Mouse (Mus musculus): ENCODE measurements at regions not wholly inside any gene's neighbourhood (a gene's known extent, or its start where the extent isn't known, plus 50 kb on each side); places are given as distances from the start of the nearest gene placed in this dataset.
"Not testable (repeated sequence)": the region's sequence is repeated elsewhere in the genome, so short reads cannot be mapped to it uniquely, and the experiment has no call there.

GRCm38 (mm10) chr6:64948839-64949238, 93.5 kb upstream of the Smarcad1 start:
- H3K4me2 ChIP-seq (ENCODE audit: low read depth, low read length); DNase-seq; H3K27me3 ChIP-seq (ENCODE audit: insufficient read depth, low read length); H3K9ac ChIP-seq (replicated peaks); H3K36me3 ChIP-seq (replicated peaks; ENCODE audit: insufficient read depth, low read length); ATAC-seq; H3K4me1 ChIP-seq (ENCODE audit: insufficient read depth); H3K4me3 ChIP-seq (ENCODE audit: low read depth, low read length); H3K27ac ChIP-seq (ENCODE audit: low read depth); H3K9me3 ChIP-seq (ENCODE audit: low read length): not testable (repeated sequence)
- WGBS (ENCODE audit: insufficient replicate concordance): 76% methylated on average over 5 of the region's 5 CpGs

- Histone ChIP-seq H3K27me3 (ENCODE audit: insufficient read depth, low read length) (no peaks in the 10 kb centered on the region), H3K9me3 (ENCODE audit: low read length) (no peaks in the 10 kb centered on the region), H3K4me3 (ENCODE audit: low read depth, low read length) (no peak overlapping the region), H3K27ac (ENCODE audit: low read depth) (no peak overlapping the region), H3K36me3 (replicated peaks; ENCODE audit: insufficient read depth, low read length) (no peaks in the 10 kb centered on the region), H3K9ac (replicated peaks) (no peak overlapping the region), H3K4me2 (ENCODE audit: low read depth, low read length) (no peak overlapping the region), H3K4me1 (ENCODE audit: insufficient read depth) (no peaks in the 10 kb centered on the region)
- DNase-seq (no peak), ATAC-seq (no peak)
- TF ChIP-seq CTCF (IDR thresholded peaks at IDR 0.05; ENCODE audit: low read depth): no peak
- TF ChIP-seq EP300 (IDR thresholded peaks at IDR 0.05; ENCODE audit: low read depth): no peak
- 74% methylated on average over 16 of the region's 16 CpGs for WGBS (ENCODE audit: insufficient replicate concordance)
Measured at GRCm38 (mm10) chr6:64961608-64962486, 80.5 kb upstream of the Smarcad1 start.

GRCm38 (mm10) chr6:64962612-64963011, 79.8 kb upstream of the Smarcad1 start:
- H3K4me1 ChIP-seq (ENCODE audit: insufficient read depth): no peaks in the 10 kb centered on the region
- no peak overlapping the region for H3K4me2 ChIP-seq (ENCODE audit: low read depth, low read length)
- 81% methylated on average over 5 of the region's 5 CpGs for WGBS (ENCODE audit: insufficient replicate concordance)
- H3K9me3 ChIP-seq (ENCODE audit: low read length): no peaks in the 10 kb centered on the region
- TF ChIP-seq EP300 (IDR thresholded peaks at IDR 0.05; ENCODE audit: low read depth) (no peak), CTCF (IDR thresholded peaks at IDR 0.05; ENCODE audit: low read depth) (no peak)
- H3K27ac ChIP-seq (ENCODE audit: low read depth): no peak overlapping the region
- H3K27me3 ChIP-seq (ENCODE audit: insufficient read depth, low read length): no peaks in the 10 kb centered on the region
- no peak for ATAC-seq
- no peaks in the 10 kb centered on the region for H3K36me3 ChIP-seq (replicated peaks; ENCODE audit: insufficient read depth, low read length)
- no peak overlapping the region for H3K4me3 ChIP-seq (ENCODE audit: low read depth, low read length)
- H3K9ac ChIP-seq (replicated peaks): no peak overlapping the region
- no peak for DNase-seq

DNA sequence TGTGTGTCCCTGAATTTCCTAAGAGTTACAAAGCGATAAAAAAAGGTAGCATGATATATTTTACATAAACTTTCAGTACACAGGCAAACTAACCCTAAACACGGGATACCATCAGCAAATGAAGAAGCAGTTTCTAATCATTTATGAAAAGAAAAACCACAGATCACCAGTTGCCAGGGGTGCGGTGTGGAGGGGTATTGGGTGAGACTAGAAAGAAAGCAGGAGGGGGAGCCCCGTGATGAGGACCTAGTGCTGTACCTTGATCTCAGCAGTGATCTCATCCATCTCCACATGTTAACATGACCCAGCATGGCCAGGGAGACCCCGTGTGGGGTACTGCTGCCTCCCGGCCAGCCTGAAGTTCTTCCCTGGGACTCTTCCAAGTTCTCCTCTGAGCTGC, 77.7 kb upstream of the Smarcad1 start:
- WGBS (ENCODE audit: insufficient replicate concordance): 71% methylated on average over 6 of the region's 6 CpGs
- TF ChIP-seq CTCF (IDR thresholded peaks at IDR 0.05; ENCODE audit: low read depth): no peak
- TF ChIP-seq EP300 (IDR thresholded peaks at IDR 0.05; ENCODE audit: low read depth): no peak
- no peaks in the 10 kb centered on the region for H3K36me3 ChIP-seq (replicated peaks; ENCODE audit: insufficient read depth, low read length)
- DNase-seq: no peak
- no peak for ATAC-seq
- H3K27ac ChIP-seq (ENCODE audit: low read depth): no peak overlapping the region
- H3K4me1 ChIP-seq (ENCODE audit: insufficient read depth): no peaks in the 10 kb centered on the region
- no peak overlapping the region for H3K9ac ChIP-seq (replicated peaks)
- no peak overlapping the region for H3K4me2 ChIP-seq (ENCODE audit: low read depth, low read length)
- no peaks in the 10 kb centered on the region for H3K27me3 ChIP-seq (ENCODE audit: insufficient read depth, low read length)
- no peak overlapping the region for H3K4me3 ChIP-seq (ENCODE audit: low read depth, low read length)
- H3K9me3 ChIP-seq (ENCODE audit: low read length): no peaks in the 10 kb centered on the region

DNA sequence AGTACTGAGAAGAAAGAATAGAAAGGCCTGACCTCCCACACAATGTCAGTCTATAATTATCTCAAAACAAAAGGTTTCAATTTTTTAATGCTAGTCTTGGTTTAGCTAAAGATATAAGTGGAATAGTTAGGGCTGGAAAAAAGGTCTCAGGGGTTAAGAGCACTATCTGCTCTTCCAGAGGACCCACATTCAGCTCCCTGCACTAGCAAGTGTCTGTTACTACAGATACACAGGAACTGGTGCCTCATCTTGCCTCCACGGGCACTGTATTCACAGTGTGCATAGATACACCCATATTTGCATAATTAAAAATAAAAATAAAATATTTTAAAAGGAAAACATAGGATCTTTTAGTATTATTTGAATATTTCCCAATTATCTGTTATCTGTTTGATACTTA, 77.2 kb upstream of the Smarcad1 start:
- H3K4me3 ChIP-seq (ENCODE audit: low read depth, low read length): no peak overlapping the region
- no peak for ATAC-seq
- no peaks in the 10 kb centered on the region for H3K36me3 ChIP-seq (replicated peaks; ENCODE audit: insufficient read depth, low read length)
- H3K9ac ChIP-seq (replicated peaks): no peak overlapping the region
- 54% methylated on average over 1 of the region's 1 CpGs for WGBS (ENCODE audit: insufficient replicate concordance)
- H3K27me3 ChIP-seq (ENCODE audit: insufficient read depth, low read length): no peaks in the 10 kb centered on the region
- TF ChIP-seq CTCF (IDR thresholded peaks at IDR 0.05; ENCODE audit: low read depth) (no peak), EP300 (IDR thresholded peaks at IDR 0.05; ENCODE audit: low read depth) (no peak)
- H3K9me3 ChIP-seq (ENCODE audit: low read length): no peaks in the 10 kb centered on the region
- H3K27ac ChIP-seq (ENCODE audit: low read depth): no peak overlapping the region
- no peak for DNase-seq
- no peaks in the 10 kb centered on the region for H3K4me1 ChIP-seq (ENCODE audit: insufficient read depth)
- no peak overlapping the region for H3K4me2 ChIP-seq (ENCODE audit: low read depth, low read length)

DNA sequence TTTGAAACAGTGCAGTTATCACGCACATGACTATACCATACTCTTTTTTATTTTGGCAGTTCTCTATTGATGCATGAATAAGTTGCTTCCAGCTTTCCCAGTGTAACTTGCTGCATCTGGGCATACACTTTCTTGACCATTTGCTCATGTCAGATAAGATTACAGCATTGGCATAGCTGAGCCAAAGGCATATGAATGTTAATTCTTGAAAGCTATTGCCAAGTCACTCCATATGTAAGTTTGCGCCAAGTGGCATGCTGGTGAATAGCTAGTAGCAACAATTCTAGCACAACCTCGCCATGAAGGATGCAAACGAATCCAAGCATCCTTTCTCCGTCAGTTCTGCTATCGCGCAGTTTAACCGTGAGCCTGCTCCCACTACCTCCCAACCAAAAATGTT, 72.2 kb upstream of the Smarcad1 start:
- no peaks in the 10 kb centered on the region for H3K9me3 ChIP-seq (ENCODE audit: low read length)
- no peak for ATAC-seq
- WGBS (ENCODE audit: insufficient replicate concordance): 84% methylated on average over 8 of the region's 8 CpGs
- H3K9ac ChIP-seq (replicated peaks): no peak overlapping the region
- H3K27me3 ChIP-seq (ENCODE audit: insufficient read depth, low read length): no peaks in the 10 kb centered on the region
- H3K36me3 ChIP-seq (replicated peaks; ENCODE audit: insufficient read depth, low read length): no peaks in the 10 kb centered on the region
- TF ChIP-seq CTCF (IDR thresholded peaks at IDR 0.05; ENCODE audit: low read depth) (no peak), EP300 (IDR thresholded peaks at IDR 0.05; ENCODE audit: low read depth) (no peak)
- no peak overlapping the region for H3K4me2 ChIP-seq (ENCODE audit: low read depth, low read length)
- DNase-seq: no peak
- no peak overlapping the region for H3K27ac ChIP-seq (ENCODE audit: low read depth)
- no peak overlapping the region for H3K4me3 ChIP-seq (ENCODE audit: low read depth, low read length)
- no peaks in the 10 kb centered on the region for H3K4me1 ChIP-seq (ENCODE audit: insufficient read depth)
